Comparison of ENCODE assay signal across 8 mouse cellular contexts in genomic region chr14:25586846-25587486, GRCm38 (mm10).
DNase-seq lines count a peak whose midpoint lies in the region; ATAC-seq and TF ChIP-seq lines count a peak whose summit lies in the region.

No protein-coding gene starts in this region.

- no peak overlapping the region for H3K4me3 ChIP-seq in kidney, postnatal 0 days (replicated peaks; ENCODE audit: low read depth, low read length)
- no peak overlapping the region for H3K4me3 ChIP-seq in cortical plate, adult 2 months (ENCODE audit: insufficient read depth, low read length)
- no peak overlapping the region for H3K4me3 ChIP-seq in hindbrain, embryonic 13.5 days
- no peak overlapping the region for H3K4me3 ChIP-seq in neural tube, embryonic 12.5 days

- H3K27ac ChIP-seq in kidney, postnatal 0 days, result peak overlapping the region; percentile 79
- H3K27ac ChIP-seq in cortical plate, adult 2 months (ENCODE audit: insufficient read depth, low read length), result peak overlapping the region; percentile 56
- H3K27ac ChIP-seq in hindbrain, embryonic 13.5 days, result peak overlapping the region; percentile 100
- peak overlapping the region; percentile 96 for H3K27ac ChIP-seq in neural tube, embryonic 12.5 days

- no peaks in the 10 kb centered on the region for H3K27me3 ChIP-seq in kidney, postnatal 0 days (ENCODE audit: insufficient read depth, low read length)
- H3K27me3 ChIP-seq in hindbrain, embryonic 13.5 days, result no peaks in the 10 kb centered on the region
- H3K27me3 ChIP-seq in neural tube, embryonic 12.5 days (replicated peaks), result no peaks in the 10 kb centered on the region

- 28% methylated on average over 10 of the region's 10 CpGs for WGBS in kidney, postnatal 0 days
- 14% methylated on average over 10 of the region's 10 CpGs for WGBS in hindbrain, embryonic 13.5 days
- WGBS in neural tube, embryonic 12.5 days, result 19% methylated on average over 10 of the region's 10 CpGs

- H3K9me3 ChIP-seq in kidney, postnatal 0 days (replicated peaks; ENCODE audit: low read length), result no peaks in the 10 kb centered on the region
- no peaks in the 10 kb centered on the region for H3K9me3 ChIP-seq in hindbrain, embryonic 13.5 days
- H3K9me3 ChIP-seq in neural tube, embryonic 12.5 days, result no peaks in the 10 kb centered on the region

- TF ChIP-seq CTCF in kidney, postnatal 0 days (IDR thresholded peaks at IDR 0.05; ENCODE audit: low read depth), result no peak
- no peak for TF ChIP-seq CTCF in cortical plate, adult 2 months (IDR thresholded peaks at IDR 0.05; ENCODE audit: extremely low read depth, insufficient read depth, low read length)

- TF ChIP-seq POLR2A in cortical plate, adult 2 months (IDR thresholded peaks at IDR 0.05; ENCODE audit: extremely low read depth, insufficient read depth, low read length), result no peak

- no peak for ATAC-seq in kidney, postnatal 0 days (replicated peaks; ENCODE audit: low FRiP score, low read depth)
- no peak; the same call in 1 of the 2 replicates for ATAC-seq in hindbrain, embryonic 13.5 days (ENCODE audit: low FRiP score)
- ATAC-seq in neural tube, embryonic 12.5 days (ENCODE audit: low FRiP score, low read depth), result no peak; the same call in 1 of the 2 replicates

- H3K4me2 ChIP-seq in kidney, postnatal 0 days (ENCODE audit: low read length), result no peak overlapping the region
- peak overlapping the region; percentile 41 for H3K4me2 ChIP-seq in hindbrain, embryonic 13.5 days
- peak overlapping the region; percentile 46 for H3K4me2 ChIP-seq in neural tube, embryonic 12.5 days (replicated peaks)

- H3K4me1 ChIP-seq in kidney, postnatal 0 days (replicated peaks; ENCODE audit: insufficient read depth, low read length), result peaks cover 36% of the 10 kb centered on the region
- peaks cover 27% of the 10 kb centered on the region for H3K4me1 ChIP-seq in cortical plate, adult 2 months (ENCODE audit: control insufficient read depth, insufficient read depth, low read length)
- peaks cover 76% of the 10 kb centered on the region for H3K4me1 ChIP-seq in hindbrain, embryonic 13.5 days (replicated peaks)
- peaks cover 76% of the 10 kb centered on the region for H3K4me1 ChIP-seq in neural tube, embryonic 12.5 days

- no peak overlapping the region for H3K9ac ChIP-seq in kidney, postnatal 0 days (ENCODE audit: low read depth, low read length)
- H3K9ac ChIP-seq in hindbrain, embryonic 13.5 days, result peak overlapping the region; percentile 63
- peak overlapping the region; percentile 58 for H3K9ac ChIP-seq in neural tube, embryonic 12.5 days

- peaks cover 12% of the 10 kb centered on the region; the same call in 1 of the 2 replicates for H3K36me3 ChIP-seq in kidney, postnatal 0 days (ENCODE audit: insufficient read depth, low read length)
- H3K36me3 ChIP-seq in hindbrain, embryonic 13.5 days, result peaks cover 24% of the 10 kb centered on the region
- H3K36me3 ChIP-seq in neural tube, embryonic 12.5 days, result peaks cover 30% of the 10 kb centered on the region

- DNase-seq in kidney, postnatal 0 days (ENCODE audit: low spot score), result peak; percentile 29
- DNase-seq in kidney, postnatal 36 days, result no peak
- no peak for DNase-seq in cerebellum, postnatal 4 days (ENCODE audit: low spot score in 2 of 2)
- DNase-seq in spleen, postnatal 14 days (ENCODE audit: low spot score in 2 of 2), result no peak
- no peak for DNase-seq in kidney, postnatal 10 days
